Mouse (Mus musculus) embryonic fibroblast, embryonic 13.5 days (primary cell): ENCODE data around the gene Mreg.

Experiments
- CTCF ChIP-seq: IDR thresholded peaks from 2 replicates; pipeline ENCODE4 v1.5.1; 2011; ENCODE audit warnings: mild to moderate bottlenecking, control low read depth, low read length, moderate library complexity, borderline replicate concordance; ENCODE audit not compliant: insufficient read depth
- POLR2A ChIP-seq: IDR thresholded peaks from 2 replicates; pipeline ENCODE4 v1.6.1; 2011; ENCODE audit warnings: low read depth, mild to moderate bottlenecking, control low read depth, low read length, moderate library complexity

GRCm38 (mm10) chr1:72173402-72174051 lies 38.6 kb downstream of the Mreg start:
- no peak for TF ChIP-seq CTCF
- no peak for TF ChIP-seq POLR2A
